Mouse (Mus musculus) kidney, adult 2 months (tissue): ENCODE data around the gene Slc22a6. TPM values are rescaled to one million over a fixed set of nuclear protein-coding genes. Genes with fewer than 3 reads are reported as not detected.

Source experiments
- DNase-seq: peaks from one replicate; pipeline ENCODE4 v3.0.0; 2021
- H3K27ac ChIP-seq: fragments of 200-500 bp; 2 replicates; pipeline ENCODE4 v1.5.1; 2012; ENCODE audit warnings: low read depth, low read length, control low read depth, inconsistent platforms; ENCODE audit not compliant: insufficient read depth
- H3K27me3 ChIP-seq: fragments of 200-500 bp; replicated peaks from 2 replicates; pipeline ENCODE4 v1.6.1; 2012; ENCODE audit warnings: mild to moderate bottlenecking, moderate library complexity, low read length, inconsistent platforms; ENCODE audit not compliant: control insufficient read depth, insufficient read depth
- H3K36me3 ChIP-seq: fragments of 200-500 bp; 2 replicates; pipeline ENCODE4 v1.6.1; 2012; ENCODE audit warnings: mild to moderate bottlenecking, moderate library complexity, low read length, inconsistent platforms; ENCODE audit not compliant: control insufficient read depth, insufficient read depth
- H3K4me1 ChIP-seq: fragments of 200-500 bp; 2 replicates; pipeline ENCODE4 v1.6.1; 2011; ENCODE audit warnings: low read length; ENCODE audit not compliant: control insufficient read depth, insufficient read depth
- H3K4me3 ChIP-seq: fragments of 200-500 bp; 2 replicates; pipeline ENCODE4 v1.5.1; 2011; ENCODE audit warnings: mild to moderate bottlenecking, low read depth, low read length, control low read depth; ENCODE audit not compliant: insufficient read depth
- CTCF ChIP-seq: fragments of 200-500 bp; conservative IDR thresholded peaks from 2 replicates; pipeline ENCODE4 v1.5.1; 2011; ENCODE audit warnings: low read depth, mild to moderate bottlenecking, control low read depth, low read length, moderate library complexity, mixed read lengths; ENCODE audit not compliant: insufficient read depth, insufficient read length
- POLR2A ChIP-seq: fragments of 200-500 bp; IDR thresholded peaks from one replicate; pipeline ENCODE4 v1.6.1; 2011; ENCODE audit warnings: low read depth, low read length, control low read depth
- WGBS: fragments of 180-500 bp; shearing (Covaris S2); methylation state at CpG from one replicate; pipeline ENCODE4 v1.1.7; 2018; 5-methylcytosine and 5-hydroxymethylcytosine counted together
- polyA plus RNA-seq: library from polyadenylated mRNA; depleted of rRNA; stranded (reverse); fragments of >200 nt; gene quantifications from 2 replicates; pipeline ENCODE4 v1.2.3, GENCODE M21; 2012

Slc22a6 gene
- polyA plus RNA-seq, 1 experiment: 355 TPM

- WGBS: 56% methylated on average over 11 of the region's 11 CpGs
- no peaks in the 10 kb centered on the region for H3K36me3 ChIP-seq
- TF ChIP-seq CTCF (no peak), POLR2A (no peak)
- peak overlapping the region; percentile 69 for H3K27ac ChIP-seq
- no peaks in the 10 kb centered on the region for H3K27me3 ChIP-seq
- H3K4me1 ChIP-seq: peaks cover 13% of the 10 kb centered on the region
- DNase-seq: no peak
- H3K4me3 ChIP-seq: peak overlapping the region; percentile 59
These were observed 24.0 kb upstream of the Slc22a6 start for GRCm38 (mm10) chr19:8593833-8594232.

- H3K27me3 ChIP-seq: no peaks in the 10 kb centered on the region
- DNase-seq: no peak
- TF ChIP-seq POLR2A: no peak
- TF ChIP-seq CTCF: no peak
- H3K36me3 ChIP-seq: no peaks in the 10 kb centered on the region
- H3K27ac ChIP-seq: peak overlapping the region; percentile 69
- WGBS: 13% methylated on average over 1 of the region's 1 CpGs
- H3K4me1 ChIP-seq: peaks cover 18% of the 10 kb centered on the region
- H3K4me3 ChIP-seq: peak overlapping the region; percentile 59
These were observed 23.3 kb upstream of the Slc22a6 start for GRCm38 (mm10) chr19:8594518-8594917.

- 44% methylated on average over 4 of the region's 4 CpGs for WGBS
- TF ChIP-seq CTCF (no peak), POLR2A (no peak)
- DNase-seq: no peak
- H3K4me1 ChIP-seq: peaks cover 26% of the 10 kb centered on the region
- H3K36me3 ChIP-seq: no peaks in the 10 kb centered on the region
- no peak overlapping the region for H3K4me3 ChIP-seq
- no peaks in the 10 kb centered on the region for H3K27me3 ChIP-seq
- H3K27ac ChIP-seq: peak overlapping the region; percentile 17
These were observed 20.6 kb upstream of the Slc22a6 start for GRCm38 (mm10) chr19:8597269-8597668.

- 63% methylated on average over 2 of the region's 2 CpGs for WGBS
- H3K4me1 ChIP-seq: peaks cover 24% of the 10 kb centered on the region
- TF ChIP-seq CTCF: no peak
- TF ChIP-seq POLR2A: no peak
- DNase-seq: peak; percentile 84
- no peak overlapping the region for H3K4me3 ChIP-seq
- H3K27ac ChIP-seq: peak overlapping the region; percentile 90
- no peaks in the 10 kb centered on the region for H3K36me3 ChIP-seq
- H3K27me3 ChIP-seq: no peaks in the 10 kb centered on the region
These were observed 18.6 kb upstream of the Slc22a6 start for GRCm38 (mm10) chr19:8599229-8599628.

- no peaks in the 10 kb centered on the region for H3K36me3 ChIP-seq
- H3K4me3 ChIP-seq: no peak overlapping the region
- no peak overlapping the region for H3K27ac ChIP-seq
- peaks cover 37% of the 10 kb centered on the region for H3K4me1 ChIP-seq
- DNase-seq: no peak
- TF ChIP-seq CTCF: no peak
- no peak for TF ChIP-seq POLR2A
- H3K27me3 ChIP-seq: no peaks in the 10 kb centered on the region
These were observed 15.9 kb upstream of the Slc22a6 start for GRCm38 (mm10) chr19:8601922-8602321.

GRCm38 (mm10) chr19:8602914-8603313 is 14.9 kb upstream of the Slc22a6 start:
- Histone ChIP-seq H3K4me1 (peaks cover 35% of the 10 kb centered on the region), H3K36me3 (no peaks in the 10 kb centered on the region; the same call in 1 of the 2 replicates), H3K4me3 (no peak overlapping the region), H3K27me3 (no peaks in the 10 kb centered on the region), H3K27ac (no peak overlapping the region)
- 70% methylated on average over 3 of the region's 3 CpGs for WGBS
- DNase-seq: no peak
- TF ChIP-seq CTCF (no peak), POLR2A (no peak)

- TF ChIP-seq POLR2A: no peak
- no peak for TF ChIP-seq CTCF
- peak overlapping the region; percentile 95 for H3K27ac ChIP-seq
- H3K36me3 ChIP-seq: no peaks in the 10 kb centered on the region; the same call in 1 of the 2 replicates
- no peak overlapping the region for H3K4me3 ChIP-seq
- H3K27me3 ChIP-seq: no peaks in the 10 kb centered on the region
- WGBS: 71% methylated on average over 8 of the region's 8 CpGs
- peaks cover 22% of the 10 kb centered on the region for H3K4me1 ChIP-seq
- DNase-seq: no peak
These were observed 13.2 kb upstream of the Slc22a6 start for GRCm38 (mm10) chr19:8604536-8605240.
